Mouse (Mus musculus) layer of hippocampus, adult 18-20 months (tissue): ENCODE data around the gene Nol9. TPM values are rescaled to one million over a fixed set of nuclear protein-coding genes. Genes with fewer than 3 reads are reported as not detected.
"Not testable (repeated sequence)": the region's sequence is repeated elsewhere in the genome, so short reads cannot be mapped to it uniquely, and the experiment has no call there.

Experiments
- DNase-seq, 2 experiments: peaks; one replicate each; pipeline ENCODE4 v3.0.0; 2022; ENCODE audit warnings: low spot score in 2 of 2
- total RNA-seq, 2 experiments: library from RNA; stranded (reverse); gene quantifications; 2 replicates each; pipeline ENCODE4 v1.2.3; 2021

The Nol9 gene
- total RNA-seq, 2 experiments from 2014 or later, result 18.3 to 19.3 TPM

GRCm38 (mm10) chr4:152010091-152010706 lies 28.9 kb upstream of the Nol9 start:
- peak in 1 of 2 experiments; percentile 41 for DNase-seq

GRCm38 (mm10) chr4:152010707-152011134 lies 28.4 kb upstream of the Nol9 start:
- peak in 1 of 2 experiments; percentile 21 for DNase-seq

GRCm38 (mm10) chr4:152011171-152011760 lies 27.9 kb upstream of the Nol9 start:
- no peak for DNase-seq

GRCm38 (mm10) chr4:152012109-152012508 lies 27.0 kb upstream of the Nol9 start:
- peak in 1 of 2 experiments; percentile 3 for DNase-seq

GRCm38 (mm10) chr4:152013036-152013813 lies 25.9 kb upstream of the Nol9 start:
- DNase-seq, result no peak

- no peak for DNase-seq
These were observed 20.0 kb upstream of the Nol9 start for GRCm38 (mm10) chr4:152019073-152019472.

- no peak for DNase-seq
These were observed 19.1 kb upstream of the Nol9 start for GRCm38 (mm10) chr4:152020024-152020423.

GRCm38 (mm10) chr4:152021568-152022097 lies 17.5 kb upstream of the Nol9 start:
- DNase-seq, result peak in 1 of 2 experiments; percentile 2

GRCm38 (mm10) chr4:152022506-152022905 lies 16.6 kb upstream of the Nol9 start:
- peak in 1 of 2 experiments; percentile 16 for DNase-seq

- DNase-seq, result no peak
These were observed 14.6 kb upstream of the Nol9 start for GRCm38 (mm10) chr4:152024525-152024924.

- no peak for DNase-seq
These were observed 12.2 kb upstream of the Nol9 start for GRCm38 (mm10) chr4:152026751-152027508.

- peak; percentile 96 to 98 for DNase-seq
These were observed 11.6 kb upstream of the Nol9 start, which contains the start of gene Zbtb48 for GRCm38 (mm10) chr4:152027524-152027923. Gene Zbtb48, minus strand, starts transcription at chr4:152027671.

GRCm38 (mm10) chr4:152028456-152028855 lies 10.7 kb upstream of the Nol9 start:
- no peak for DNase-seq

GRCm38 (mm10) chr4:152029087-152029486 lies 10.0 kb upstream of the Nol9 start:
- no peak for DNase-seq

- DNase-seq, result no peak
These were observed 9.1 kb upstream of the Nol9 start for GRCm38 (mm10) chr4:152029997-152030396.

- DNase-seq, result no peak
These were observed 6.2 kb upstream of the Nol9 start for GRCm38 (mm10) chr4:152032922-152033321.

GRCm38 (mm10) chr4:152036464-152036863 lies 2.7 kb upstream of the Nol9 start:
- DNase-seq, result not testable (repeated sequence)

GRCm38 (mm10) chr4:152038225-152038984 lies 716 bp upstream of the Nol9 start, which contains the start of gene Tas1r1:
Gene Tas1r1, minus strand, starts transcription at chr4:152038568.
- DNase-seq, result no peak

GRCm38 (mm10) chr4:152039831-152040310 lies 750 bp downstream of the Nol9 start:
- no peak for DNase-seq
